In the genomic region with DNA sequence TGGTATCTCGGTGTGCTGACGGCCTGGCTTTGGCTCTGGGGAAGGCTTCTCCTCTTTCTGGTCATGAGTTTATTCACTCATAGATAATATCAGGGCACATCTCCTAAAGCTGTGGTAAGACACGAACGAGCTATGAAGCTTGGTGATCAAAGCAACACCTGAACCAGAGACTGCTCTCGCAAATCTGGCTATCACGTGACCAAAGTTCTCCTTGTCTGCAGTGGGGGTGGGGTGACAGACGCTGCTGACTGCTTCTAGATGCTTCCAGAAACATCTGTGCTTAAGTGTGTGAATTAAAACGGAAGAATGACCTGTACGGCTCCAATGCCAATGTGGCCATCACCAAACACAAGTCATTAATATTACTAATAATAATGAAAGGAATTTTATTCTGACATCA, we compare ENCODE assay signal across 13 mouse cellular contexts. TPM values are rescaled to one million over a fixed set of nuclear protein-coding genes. Genes with fewer than 3 reads are reported as not detected.
DNase-seq lines count a peak whose midpoint lies in the region.
"Had no signal": no experiment of that assay in that cellular context is flagged by ENCODE, and none has a peak within 500 bp of the region (broad histone marks: within the 10 kb centered on the region; RNA-seq: fewer than 3 reads in every experiment).

No protein-coding gene starts in this region.

- intact Hi-C loops in left cerebral cortex, postnatal 14 days (cut with DNase I), result no loop called here

- DNase-seq in left cerebral cortex, postnatal 14 days (ENCODE audit: low spot score in 2 of 2), result peak; percentile 19 to 44
- no peak for DNase-seq in left cerebral cortex, adult 9 months (ENCODE audit: low spot score in 2 of 2)
- peak; percentile 10 for DNase-seq in brain, adult 2 months (ENCODE audit: low read depth, low spot score)
- peak; percentile 32 to 49 for DNase-seq in thymus, postnatal 10 days (ENCODE audit: low spot score in 2 of 2)
- peak; percentile 65 for DNase-seq in thymus, postnatal 4 days
- DNase-seq in urinary bladder, adult 18-20 months (ENCODE audit: low spot score in 2 of 2), result no peak
- no peak for DNase-seq in retina, postnatal 1 day
- DNase-seq: adrenal gland, postnatal 14 days; cerebellum, adult 18-20 months; cerebellum, adult 9-11 months; gastrocnemius, adult 2 months; gastrocnemius, postnatal 25 days; heart, postnatal 36 days had no signal

RNA-seq across cellular contexts. Expression of a gene that starts 6.1 kb away (rescaled TPM):
- total RNA-seq in left cerebral cortex, postnatal 14 days (2021), result 1 to 10 TPM in 1 of 2 experiments, under 1 TPM in 1; 0.92 to 2.2 TPM

RNA-seq across cellular contexts. Expression of a gene that starts 16.6 kb away (rescaled TPM):
- 10 to 100 TPM; 19.9 to 22.1 TPM for total RNA-seq in left cerebral cortex, postnatal 14 days (2021)

RNA-seq across cellular contexts. Expression of a gene that starts 36.7 kb away (rescaled TPM):
- 10 to 100 TPM; 18.6 to 19.9 TPM for total RNA-seq in left cerebral cortex, postnatal 14 days (2021)

Comparison
In these comparisons a context has a peak if more than half of its experiments do, and no peak if none do; other contexts are left out.
1. DNase-seq: peak in left cerebral cortex, postnatal 14 days (2 of 2), brain, adult 2 months (single experiment), thymus, postnatal 10 days (2 of 2) and thymus, postnatal 4 days (single experiment); none in left cerebral cortex, adult 9 months (0 of 2), urinary bladder, adult 18-20 months (0 of 2) and retina, postnatal 1 day (single experiment).